Mouse (Mus musculus): ENCODE data around the gene Slc9a9.

GRCm38 (mm10) chr9:95239900-95240299 lies 570.2 kb downstream of the Slc9a9 start:
- no peak for TF ChIP-seq CTCF (IDR thresholded peaks at IDR 0.05; ENCODE audit: borderline replicate concordance, extremely low read depth, insufficient read depth, insufficient read length)
- TF ChIP-seq POLR2A (IDR thresholded peaks at IDR 0.05; ENCODE audit: borderline replicate concordance, extremely low read depth, insufficient read depth, insufficient read length, poor library complexity, severe bottlenecking) = no peak
